8 mouse cellular contexts compared by ENCODE assay signal in the genomic region with DNA sequence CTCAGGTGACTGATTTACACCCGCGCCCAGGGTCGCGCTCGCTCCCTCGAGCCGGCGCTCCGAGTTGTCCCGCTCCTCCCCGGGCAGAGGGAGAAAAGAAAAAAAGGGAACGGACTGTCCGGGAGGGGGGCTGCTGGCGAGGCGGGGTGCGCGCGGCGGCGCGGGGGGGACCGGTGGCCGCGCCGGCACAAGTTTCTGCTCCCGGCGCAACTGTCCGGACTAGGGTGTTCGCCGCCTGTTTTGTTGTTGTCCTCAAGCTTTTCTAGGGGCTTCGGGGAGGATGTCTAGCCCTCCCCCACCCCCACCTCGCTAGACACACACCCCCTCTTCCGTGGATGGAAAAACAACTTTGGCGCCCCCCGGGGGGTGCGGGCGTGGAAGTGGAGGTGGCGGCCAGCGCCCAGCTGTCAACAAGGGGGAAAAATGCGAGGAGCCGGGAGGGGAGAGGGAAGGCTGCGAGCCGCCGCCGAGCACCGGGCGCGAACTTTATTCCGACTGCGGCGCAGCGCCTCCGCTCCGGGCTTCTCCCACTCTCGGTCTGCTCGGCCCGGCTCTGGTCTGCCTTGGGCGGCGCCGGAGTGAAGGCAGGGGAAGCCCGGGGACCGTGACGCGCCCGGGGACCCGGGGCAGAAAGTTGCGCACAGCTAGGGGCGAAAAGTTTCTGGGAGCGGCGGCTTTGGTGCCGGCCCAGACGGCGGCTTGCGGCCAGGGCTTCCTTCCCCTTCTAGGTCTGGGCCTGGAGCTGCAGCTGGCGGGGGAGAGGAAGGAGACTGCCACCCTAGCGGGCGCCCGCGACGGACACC. TPM values are rescaled to one million over a fixed set of nuclear protein-coding genes. Genes with fewer than 3 reads are reported as not detected.
DNase-seq lines count a peak whose midpoint lies in the region; ATAC-seq and TF ChIP-seq lines count a peak whose summit lies in the region.

A gene (minus strand): TSS at position 105 of the 803 bp plus-strand sequence.

- peak within 1 kb of the TSS; percentile 72 for H3K4me3 ChIP-seq in intestine, postnatal 0 days (ENCODE audit: low read depth, low read length)
- peak within 1 kb of the TSS; percentile 57 for H3K4me3 ChIP-seq in liver, embryonic 16.5 days (ENCODE audit: low read depth, low read length)
- peak within 1 kb of the TSS; percentile 55 for H3K4me3 ChIP-seq in neural tube, embryonic 15.5 days (replicated peaks)

- DNase-seq in right cerebral cortex, postnatal 10 days (ENCODE audit: low spot score in 2 of 2), result peak; percentile 24 to 37
- DNase-seq in right cerebral cortex, adult 18-20 months, result no peak
- DNase-seq in embryo, embryonic 10 days (ENCODE audit: low spot score), result peak; percentile 65
- DNase-seq in frontal cortex, adult 2 months (ENCODE audit: extremely low spot score in 1 of 2, low spot score in 1 of 2), result no peak

- H3K9ac ChIP-seq in intestine, postnatal 0 days (ENCODE audit: low read depth, low read length), result peak within 1 kb of the TSS; percentile 53
- peak within 1 kb of the TSS; percentile 15; the same call in 1 of the 2 replicates for H3K9ac ChIP-seq in liver, embryonic 16.5 days (ENCODE audit: low read depth, low read length)
- peak within 1 kb of the TSS; percentile 58 for H3K9ac ChIP-seq in neural tube, embryonic 15.5 days (replicated peaks)

- H3K27ac ChIP-seq in intestine, postnatal 0 days (ENCODE audit: low read depth, low read length), result peak within 1 kb of the TSS; percentile 46
- H3K27ac ChIP-seq in liver, embryonic 16.5 days (ENCODE audit: low read length), result no peak within 1 kb of the TSS
- H3K27ac ChIP-seq in neural tube, embryonic 15.5 days (replicated peaks), result peak within 1 kb of the TSS; percentile 68

- H3K9me3 ChIP-seq in intestine, postnatal 0 days (ENCODE audit: control insufficient read depth), result no peaks in the 10 kb centered on the region
- H3K9me3 ChIP-seq in liver, embryonic 16.5 days (replicated peaks; ENCODE audit: control insufficient read depth, low read length), result no peaks in the 10 kb centered on the region
- no peaks in the 10 kb centered on the region for H3K9me3 ChIP-seq in neural tube, embryonic 15.5 days (replicated peaks)

- peaks cover 52% of the 10 kb centered on the region for H3K27me3 ChIP-seq in intestine, postnatal 0 days (replicated peaks; ENCODE audit: control insufficient read depth, insufficient read depth, low read length)
- peaks cover 51% of the 10 kb centered on the region for H3K27me3 ChIP-seq in liver, embryonic 16.5 days (ENCODE audit: control insufficient read depth, insufficient read depth, low read depth, low read length)
- H3K27me3 ChIP-seq in neural tube, embryonic 15.5 days (replicated peaks), result peaks cover 39% of the 10 kb centered on the region

- WGBS in intestine, postnatal 0 days, result under 1% methylated on average over 74 of the region's 80 CpGs
- WGBS in liver, embryonic 16.5 days (ENCODE audit: insufficient replicate concordance), result under 1% methylated on average over 59 of the region's 80 CpGs
- under 1% methylated on average over 76 of the region's 80 CpGs for WGBS in neural tube, embryonic 15.5 days

- TF ChIP-seq CTCF in intestine, postnatal 0 days (IDR thresholded peaks at IDR 0.05; ENCODE audit: low read depth), result no peak; the same call in 1 of the 2 replicates

- no peaks in the 10 kb centered on the region for H3K4me1 ChIP-seq in intestine, postnatal 0 days (replicated peaks; ENCODE audit: control insufficient read depth, insufficient read depth, low read length)
- no peaks in the 10 kb centered on the region for H3K4me1 ChIP-seq in liver, embryonic 16.5 days (ENCODE audit: control insufficient read depth, low read depth, low read length)
- peaks cover 24% of the 10 kb centered on the region for H3K4me1 ChIP-seq in neural tube, embryonic 15.5 days

- peak within 1 kb of the TSS; percentile 90 for H3K4me2 ChIP-seq in intestine, postnatal 0 days (replicated peaks; ENCODE audit: low read depth)
- H3K4me2 ChIP-seq in liver, embryonic 16.5 days (ENCODE audit: low read depth, low read length), result peak within 1 kb of the TSS; percentile 71
- peak within 1 kb of the TSS; percentile 95 for H3K4me2 ChIP-seq in neural tube, embryonic 15.5 days

- no peaks in the 10 kb centered on the region for H3K36me3 ChIP-seq in intestine, postnatal 0 days (ENCODE audit: control insufficient read depth, insufficient read depth)
- no peaks in the 10 kb centered on the region for H3K36me3 ChIP-seq in liver, embryonic 16.5 days (ENCODE audit: control insufficient read depth, insufficient read depth)
- H3K36me3 ChIP-seq in neural tube, embryonic 15.5 days, result no peaks in the 10 kb centered on the region

- peak; percentile 95 for ATAC-seq in granulocyte monocyte progenitor cell, adult 5-6 weeks (replicated peaks; ENCODE audit: poor library complexity, severe bottlenecking)
- ATAC-seq in intestine, postnatal 0 days, result peak; percentile 51
- 0 out of 2 replicates have a peak, but pooled peaks have one; percentile 11 for ATAC-seq in liver, embryonic 16.5 days (ENCODE audit: low read depth)
- peak; percentile 66 for ATAC-seq in neural tube, embryonic 15.5 days (ENCODE audit: low FRiP score)

RNA-seq across cellular contexts. Expression of the gene that starts here (rescaled TPM):
- not detected in 2 replicates for total RNA-seq in granulocyte monocyte progenitor cell, adult 5-6 weeks (2014; fragmentation: Nextera tagmentation)
- total RNA-seq in granulocyte monocyte progenitor cell, adult 5-6 weeks (2017), result not detected in 2 replicates
- 5.8 and 6.4 TPM in 2 replicates for polyA plus RNA-seq in intestine, postnatal 0 days (2015; fragmentation: Nextera tagmentation; extraction: Ambion mirVana)
- 0.12 and 0.33 TPM in 2 replicates for polyA plus RNA-seq in liver, embryonic 16.5 days (2015; fragmentation: Nextera tagmentation; extraction: Ambion mirVana)
- polyA plus RNA-seq in neural tube, embryonic 15.5 days (2015; fragmentation: Nextera tagmentation; extraction: Ambion mirVana), result 14.2 and 16.2 TPM in 2 replicates
- 0.80 and 0.84 TPM in 2 replicates for polyA plus RNA-seq in frontal cortex, adult 2 months (2012; rRNA removed)

Comparison
In these comparisons a context has a peak if more than half of its experiments do, and no peak if none do; other contexts are left out.
1. DNase-seq: peak in right cerebral cortex, postnatal 10 days (2 of 2) and embryo, embryonic 10 days (single experiment); none in right cerebral cortex, adult 18-20 months (single experiment) and frontal cortex, adult 2 months (0 of 2).
2. Peak in ATAC-seq in granulocyte monocyte progenitor cell, adult 5-6 weeks; RNA of the gene not detected or under 1 TPM.
3. Peak in ATAC-seq, H3K4me3 ChIP-seq, H3K9ac ChIP-seq and H3K4me2 ChIP-seq in liver, embryonic 16.5 days; RNA of the gene not detected or under 1 TPM.
4. ATAC-seq: peak in every context shown above with its lines; median percentile 95 in granulocyte monocyte progenitor cell, adult 5-6 weeks; 66 in neural tube, embryonic 15.5 days; 51 in intestine, postnatal 0 days; 11 in liver, embryonic 16.5 days.
5. Peak in every context shown above with its lines, with median percentiles within 50 percentile points of each other: H3K4me2 ChIP-seq, H3K4me3 ChIP-seq and H3K9ac ChIP-seq.